Mouse (Mus musculus): ENCODE measurements around the gene Pard3b. TPM values are rescaled to one million over a fixed set of nuclear protein-coding genes. Genes with fewer than 3 reads are reported as not detected.

Pard3b gene
- total and polyA plus RNA-seq, 2 experiments from 2014 or later: 4.4 to 6.1 TPM

- 73% methylated on average over 6 of the region's 6 CpGs for WGBS
- DNase-seq (no peak), ATAC-seq (no peak)
- TF ChIP-seq CTCF (IDR thresholded peaks at IDR 0.05; ENCODE audit: low read depth): no peak
- H3K4me3 ChIP-seq (ENCODE audit: low read depth, low read length): no peak overlapping the region
- no peaks in the 10 kb centered on the region for H3K27me3 ChIP-seq (ENCODE audit: insufficient read depth, low read length)
- no peak overlapping the region for H3K27ac ChIP-seq (ENCODE audit: low read depth, low read length)
- no peak overlapping the region for H3K9ac ChIP-seq
- no peak overlapping the region for H3K4me2 ChIP-seq (ENCODE audit: low read depth)
- no peaks in the 10 kb centered on the region for H3K36me3 ChIP-seq (ENCODE audit: insufficient read depth)
- 0 out of 2 replicates have a peak, but pooled peaks cover 3% of the 10 kb centered on the region for H3K4me1 ChIP-seq (ENCODE audit: insufficient read depth)
- no peaks in the 10 kb centered on the region for H3K9me3 ChIP-seq (ENCODE audit: low read length)
Measured at GRCm38 (mm10) chr1:62055280-62055679, 416.7 kb downstream of the Pard3b start.

- Histone ChIP-seq H3K36me3 (ENCODE audit: insufficient read depth) (no peaks in the 10 kb centered on the region), H3K27me3 (ENCODE audit: insufficient read depth, low read length) (no peaks in the 10 kb centered on the region), H3K27ac (ENCODE audit: low read depth, low read length) (no peak overlapping the region), H3K9me3 (ENCODE audit: low read length) (0 out of 2 replicates have a peak, but pooled peaks cover 4% of the 10 kb centered on the region), H3K4me2 (ENCODE audit: low read depth) (no peak overlapping the region), H3K9ac (no peak overlapping the region), H3K4me1 (ENCODE audit: insufficient read depth) (no peaks in the 10 kb centered on the region), H3K4me3 (ENCODE audit: low read depth, low read length) (no peak overlapping the region)
- 65% methylated on average over 6 of the region's 6 CpGs for WGBS
- ATAC-seq (no peak), DNase-seq (no peak)
- no peak for TF ChIP-seq CTCF (IDR thresholded peaks at IDR 0.05; ENCODE audit: low read depth)
Measured at GRCm38 (mm10) chr1:62070617-62071016, 432.0 kb downstream of the Pard3b start.

- 74% methylated on average over 7 of the region's 7 CpGs for WGBS
- Histone ChIP-seq H3K27me3 (ENCODE audit: insufficient read depth, low read length) (no peaks in the 10 kb centered on the region), H3K36me3 (ENCODE audit: insufficient read depth) (no peaks in the 10 kb centered on the region), H3K4me2 (ENCODE audit: low read depth) (no peak overlapping the region), H3K4me3 (ENCODE audit: low read depth, low read length) (no peak overlapping the region), H3K27ac (ENCODE audit: low read depth, low read length) (no peak overlapping the region), H3K9me3 (ENCODE audit: low read length) (0 out of 2 replicates have a peak, but pooled peaks cover 4% of the 10 kb centered on the region), H3K4me1 (ENCODE audit: insufficient read depth) (no peaks in the 10 kb centered on the region), H3K9ac (no peak overlapping the region)
- ATAC-seq (no peak), DNase-seq (no peak)
- TF ChIP-seq CTCF (IDR thresholded peaks at IDR 0.05; ENCODE audit: low read depth): no peak
Measured at GRCm38 (mm10) chr1:62071139-62071538, 432.5 kb downstream of the Pard3b start.

- ATAC-seq: no peak
- Histone ChIP-seq H3K27ac (ENCODE audit: low read depth, low read length) (no peak overlapping the region), H3K4me3 (ENCODE audit: low read depth, low read length) (no peak overlapping the region), H3K9me3 (ENCODE audit: low read length) (no peaks in the 10 kb centered on the region), H3K36me3 (ENCODE audit: insufficient read depth) (no peaks in the 10 kb centered on the region), H3K27me3 (ENCODE audit: insufficient read depth, low read length) (no peaks in the 10 kb centered on the region), H3K4me2 (ENCODE audit: low read depth) (no peak overlapping the region), H3K9ac (no peak overlapping the region), H3K4me1 (ENCODE audit: insufficient read depth) (no peaks in the 10 kb centered on the region)
- 51% methylated on average over 3 of the region's 3 CpGs for WGBS
- no peak for TF ChIP-seq CTCF (IDR thresholded peaks at IDR 0.05; ENCODE audit: low read depth)
- no peak for DNase-seq
Measured at GRCm38 (mm10) chr1:62076171-62076570, 437.5 kb downstream of the Pard3b start.

- ATAC-seq: no peak
- Histone ChIP-seq H3K4me3 (ENCODE audit: low read depth, low read length) (no peak overlapping the region), H3K4me2 (ENCODE audit: low read depth) (no peak overlapping the region), H3K9me3 (ENCODE audit: low read length) (no peaks in the 10 kb centered on the region), H3K27ac (ENCODE audit: low read depth, low read length) (no peak overlapping the region), H3K9ac (no peak overlapping the region), H3K27me3 (ENCODE audit: insufficient read depth, low read length) (no peaks in the 10 kb centered on the region), H3K4me1 (ENCODE audit: insufficient read depth) (no peaks in the 10 kb centered on the region), H3K36me3 (ENCODE audit: insufficient read depth) (no peaks in the 10 kb centered on the region)
- WGBS: 89% methylated on average over 4 of the region's 4 CpGs
- no peak for TF ChIP-seq CTCF (IDR thresholded peaks at IDR 0.05; ENCODE audit: low read depth)
- no peak for DNase-seq
Measured at GRCm38 (mm10) chr1:62081129-62081528, 442.5 kb downstream of the Pard3b start.

- TF ChIP-seq CTCF (IDR thresholded peaks at IDR 0.05; ENCODE audit: low read depth): no peak
- no peak overlapping the region for H3K9ac ChIP-seq
- DNase-seq (no peak), ATAC-seq (no peak)
- WGBS: 48% methylated on average over 6 of the region's 6 CpGs
- no peaks in the 10 kb centered on the region for H3K9me3 ChIP-seq (ENCODE audit: low read length)
- no peak overlapping the region for H3K4me2 ChIP-seq (ENCODE audit: low read depth)
- H3K27me3 ChIP-seq (ENCODE audit: insufficient read depth, low read length): no peaks in the 10 kb centered on the region
- H3K36me3 ChIP-seq (ENCODE audit: insufficient read depth): no peaks in the 10 kb centered on the region
- H3K4me1 ChIP-seq (ENCODE audit: insufficient read depth): no peaks in the 10 kb centered on the region
- H3K4me3 ChIP-seq (ENCODE audit: low read depth, low read length): no peak overlapping the region
- H3K27ac ChIP-seq (ENCODE audit: low read depth, low read length): no peak overlapping the region
Measured at GRCm38 (mm10) chr1:62085995-62086394, 447.4 kb downstream of the Pard3b start.

GRCm38 (mm10) chr1:62087464-62087863 is 448.8 kb downstream of the Pard3b start:
- no peak overlapping the region for H3K4me2 ChIP-seq (ENCODE audit: low read depth)
- H3K9ac ChIP-seq: no peak overlapping the region
- no peak overlapping the region for H3K27ac ChIP-seq (ENCODE audit: low read depth, low read length)
- H3K4me3 ChIP-seq (ENCODE audit: low read depth, low read length): no peak overlapping the region
- H3K4me1 ChIP-seq (ENCODE audit: insufficient read depth): no peaks in the 10 kb centered on the region
- TF ChIP-seq CTCF (IDR thresholded peaks at IDR 0.05; ENCODE audit: low read depth): no peak
- DNase-seq: no peak
- 82% methylated on average over 10 of the region's 10 CpGs for WGBS
- no peaks in the 10 kb centered on the region for H3K36me3 ChIP-seq (ENCODE audit: insufficient read depth)
- H3K27me3 ChIP-seq (ENCODE audit: insufficient read depth, low read length): no peaks in the 10 kb centered on the region
- H3K9me3 ChIP-seq (ENCODE audit: low read length): no peaks in the 10 kb centered on the region
- no peak for ATAC-seq

GRCm38 (mm10) chr1:62094885-62095284 is 456.3 kb downstream of the Pard3b start:
- H3K27ac ChIP-seq (ENCODE audit: low read depth, low read length): no peak overlapping the region
- H3K9ac ChIP-seq: no peak overlapping the region
- H3K4me2 ChIP-seq (ENCODE audit: low read depth): no peak overlapping the region
- TF ChIP-seq CTCF (IDR thresholded peaks at IDR 0.05; ENCODE audit: low read depth): no peak
- no peaks in the 10 kb centered on the region for H3K9me3 ChIP-seq (ENCODE audit: low read length)
- no peaks in the 10 kb centered on the region for H3K27me3 ChIP-seq (ENCODE audit: insufficient read depth, low read length)
- no peaks in the 10 kb centered on the region for H3K36me3 ChIP-seq (ENCODE audit: insufficient read depth)
- no peak overlapping the region for H3K4me3 ChIP-seq (ENCODE audit: low read depth, low read length)
- WGBS: 93% methylated on average over 7 of the region's 7 CpGs
- H3K4me1 ChIP-seq (ENCODE audit: insufficient read depth): no peaks in the 10 kb centered on the region
- no peak for DNase-seq
- ATAC-seq: no peak

All from forebrain, postnatal 0 days (tissue).